Mouse (Mus musculus) E14TG2a.4 (cell line): Measurements from ENCODE around the gene Usp16.

Experiments
- CTCF ChIP-seq: conservative IDR thresholded peaks from 2 replicates; pipeline ENCODE4 v1.5.1; 2014; ENCODE audit warnings: low read length
- NANOG ChIP-seq: IDR thresholded peaks from 2 replicates; pipeline ENCODE4 v1.6.1; 2014; ENCODE audit warnings: borderline replicate concordance, low read length, mixed read lengths

DNA sequence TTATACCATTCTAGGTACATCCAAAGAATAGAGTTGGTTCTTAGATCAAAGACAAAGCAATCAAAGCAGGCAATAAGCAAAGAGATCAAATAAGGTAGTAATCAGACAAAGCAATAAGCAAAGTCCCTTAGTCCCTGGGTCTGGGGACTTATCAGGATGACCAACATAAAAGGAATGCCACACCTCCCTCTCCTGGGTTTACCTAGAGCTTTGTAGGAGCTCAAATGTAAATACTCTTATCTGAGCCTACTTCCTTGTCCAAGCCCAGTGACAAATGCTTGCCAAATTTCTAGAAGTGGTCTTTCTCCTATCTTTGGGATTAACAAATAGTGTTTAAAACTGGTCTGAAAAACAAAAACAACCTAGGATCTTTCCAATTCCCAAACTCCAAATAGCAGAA lies 11.3 kb upstream of the Usp16 start:
- no peak for TF ChIP-seq NANOG
- no peak for TF ChIP-seq CTCF
